Mouse (Mus musculus) heart, embryonic 11.5 days (tissue): Measurements from ENCODE around the gene Klhl33. TPM values are rescaled to one million over a fixed set of nuclear protein-coding genes. Genes with fewer than 3 reads are reported as not detected.
"Not testable (repeated sequence)": the region's sequence is repeated elsewhere in the genome, so short reads cannot be mapped to it uniquely, and the experiment has no call there.

ENCODE experiments used
- ATAC-seq: fragments of 200-750 bp; cut with Nextera tagmentation; replicated peaks from 2 replicates; pipeline ENCODE4 v1.8.0; 2017; ENCODE audit warnings: moderate library complexity; ENCODE audit not compliant: insufficient number of reproducible peaks, low FRiP score, low TSS enrichment
- H3K27ac ChIP-seq: fragments of 300-500 bp; sonication (generic); 2 replicates; pipeline ENCODE4 v1.5.1; 2014; ENCODE audit warnings: mild to moderate bottlenecking, low read depth, low read length
- H3K27me3 ChIP-seq: fragments of 300-500 bp; sonication (generic); 2 replicates; pipeline ENCODE4 v1.6.1; 2014; ENCODE audit warnings: mild to moderate bottlenecking, low read length, mixed read lengths; ENCODE audit not compliant: control insufficient read depth, insufficient read depth
- H3K36me3 ChIP-seq: fragments of 300-500 bp; sonication (generic); 2 replicates; pipeline ENCODE4 v1.6.1; 2014; ENCODE audit warnings: mild to moderate bottlenecking, low read length, moderate library complexity, mixed read lengths; ENCODE audit not compliant: control insufficient read depth, insufficient read depth
- H3K4me1 ChIP-seq: fragments of 300-500 bp; sonication (generic); 2 replicates; pipeline ENCODE4 v1.6.1; 2014; ENCODE audit warnings: low read length; ENCODE audit not compliant: control insufficient read depth, insufficient read depth
- H3K4me2 ChIP-seq: fragments of 300-500 bp; sonication (generic); 2 replicates; pipeline ENCODE4 v1.6.1; 2014; ENCODE audit warnings: mild to moderate bottlenecking, moderate library complexity
- H3K4me3 ChIP-seq: fragments of 300-500 bp; sonication (generic); 2 replicates; pipeline ENCODE4 v1.5.1; 2014; ENCODE audit warnings: low read depth, low read length
- H3K9ac ChIP-seq: fragments of 300-500 bp; sonication (generic); 2 replicates; pipeline ENCODE4 v1.6.1; 2014; ENCODE audit warnings: mild to moderate bottlenecking, low read depth, low read length, moderate library complexity
- H3K9me3 ChIP-seq: fragments of 300-500 bp; sonication (generic); replicated peaks from 2 replicates; pipeline ENCODE4 v1.6.1; 2016; ENCODE audit warnings: low read length; ENCODE audit not compliant: control insufficient read depth
- WGBS: fragments of 180-500 bp; shearing (Covaris S2); extraction: QIAGEN DNeasy Blood & Tissue Kit; methylation state at CpG from one replicate; pipeline ENCODE4 v1.1.7; 2014; ENCODE audit not compliant: insufficient replicate concordance; 5-methylcytosine and 5-hydroxymethylcytosine counted together
- polyA plus RNA-seq: library from polyadenylated mRNA; unstranded; fragments of >200 nt; fragmentation: Nextera tagmentation; extraction: Ambion mirVana; gene quantifications from 2 replicates; pipeline ENCODE4 v1.2.1, GENCODE M21; 2014

Klhl33 gene
- polyA plus RNA-seq, 1 experiment from 2014 or later: 0.11 TPM

- H3K9ac ChIP-seq: peak overlapping the region; percentile 78
- H3K27me3 ChIP-seq: no peaks in the 10 kb centered on the region
- WGBS: 30% methylated on average over 5 of the region's 5 CpGs
- no peak overlapping the region for H3K27ac ChIP-seq
- no peaks in the 10 kb centered on the region for H3K36me3 ChIP-seq
- H3K4me3 ChIP-seq: peak overlapping the region; percentile 65
- no peaks in the 10 kb centered on the region for H3K4me1 ChIP-seq
- no peaks in the 10 kb centered on the region for H3K9me3 ChIP-seq
- H3K4me2 ChIP-seq: peak overlapping the region; percentile 57
- no peak for ATAC-seq
Observed at GRCm38 (mm10) chr14:50870805-50871143, 26.5 kb downstream of the Klhl33 start.

DNA sequence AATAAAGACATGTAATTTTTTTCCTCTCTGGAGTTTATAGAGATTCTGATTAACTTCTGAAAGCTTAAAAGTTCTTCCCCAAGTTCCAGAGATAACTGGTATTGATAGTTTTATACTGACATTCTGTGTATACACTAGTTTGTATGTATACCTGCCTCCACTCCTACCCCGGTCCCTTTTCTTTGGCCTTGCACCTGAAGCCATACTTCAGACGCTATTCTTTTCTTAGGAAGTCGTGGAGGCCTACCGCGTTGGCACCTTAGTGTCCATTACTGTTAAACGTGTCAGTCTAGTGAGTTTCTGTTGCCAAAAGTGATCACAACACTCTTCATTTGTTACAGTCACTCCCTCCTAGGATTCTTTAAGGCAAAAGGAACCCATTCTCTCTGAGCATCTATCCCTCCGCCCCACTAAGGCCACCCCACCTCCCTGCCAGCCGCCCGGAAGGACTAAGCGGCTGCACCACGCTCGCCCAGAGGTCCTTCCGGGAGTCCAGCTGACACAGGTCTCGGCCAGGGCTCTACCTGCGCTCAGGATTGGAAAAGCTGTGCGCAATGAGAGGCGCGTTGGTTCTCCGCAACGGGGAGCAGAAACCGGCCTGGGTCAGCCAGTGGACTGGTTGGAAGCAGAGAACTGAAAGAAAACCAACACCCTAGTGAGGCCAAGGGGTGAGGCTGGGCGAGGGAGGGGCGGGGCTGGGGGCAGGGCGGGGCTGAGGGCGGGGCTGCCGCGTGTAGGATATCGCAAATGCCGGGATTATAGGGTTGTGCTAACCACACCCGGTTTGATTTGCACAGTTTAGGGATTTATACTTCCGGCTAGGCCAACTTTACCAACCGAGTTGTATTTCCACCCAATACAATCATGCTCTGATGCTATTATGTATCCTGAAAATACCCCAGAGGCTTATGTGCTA is 27.2 kb downstream of the Klhl33 start, which contains the start of gene Tep1:
TSS of gene Tep1 (minus strand) at position 672 of the 916 bp plus-strand sequence.
- Histone ChIP-seq H3K27me3 (no peaks in the 10 kb centered on the region), H3K4me2 (peak within 1 kb of the TSS; percentile 57), H3K4me3 (peak within 1 kb of the TSS; percentile 65), H3K9me3 (no peaks in the 10 kb centered on the region), H3K27ac (peak within 1 kb of the TSS; percentile 55; the same call in 1 of the 2 replicates), H3K4me1 (no peaks in the 10 kb centered on the region), H3K9ac (peak within 1 kb of the TSS; percentile 78), H3K36me3 (no peaks in the 10 kb centered on the region)
- WGBS: 8% methylated on average over 32 of the region's 32 CpGs
- peak; percentile 82 for ATAC-seq

GRCm38 (mm10) chr14:50868656-50869055 is 28.7 kb downstream of the Klhl33 start:
- WGBS: 88% methylated on average over 5 of the region's 5 CpGs
- Histone ChIP-seq H3K36me3 (no peaks in the 10 kb centered on the region), H3K4me1 (no peaks in the 10 kb centered on the region), H3K4me3 (no peak overlapping the region), H3K27me3 (no peaks in the 10 kb centered on the region), H3K4me2 (no peak overlapping the region), H3K9me3 (no peaks in the 10 kb centered on the region), H3K27ac (no peak overlapping the region), H3K9ac (no peak overlapping the region)
- no peak for ATAC-seq

GRCm38 (mm10) chr14:50868211-50868610 is 29.1 kb downstream of the Klhl33 start:
- no peak overlapping the region for H3K4me3 ChIP-seq
- no peaks in the 10 kb centered on the region for H3K36me3 ChIP-seq
- H3K27me3 ChIP-seq: no peaks in the 10 kb centered on the region
- no peak overlapping the region for H3K4me2 ChIP-seq
- no peaks in the 10 kb centered on the region for H3K4me1 ChIP-seq
- ATAC-seq: no peak
- 70% methylated on average over 4 of the region's 4 CpGs for WGBS
- no peak overlapping the region for H3K27ac ChIP-seq
- no peak overlapping the region for H3K9ac ChIP-seq
- H3K9me3 ChIP-seq: no peaks in the 10 kb centered on the region

GRCm38 (mm10) chr14:50866966-50867365 is 30.3 kb downstream of the Klhl33 start:
- Histone ChIP-seq H3K36me3 (no peaks in the 10 kb centered on the region), H3K9ac (no peak overlapping the region), H3K4me2 (no peak overlapping the region), H3K4me1 (no peaks in the 10 kb centered on the region), H3K9me3 (no peaks in the 10 kb centered on the region), H3K27ac (no peak overlapping the region), H3K4me3 (no peak overlapping the region), H3K27me3 (no peaks in the 10 kb centered on the region)
- 85% methylated on average over 3 of the region's 3 CpGs for WGBS
- ATAC-seq: no peak

- H3K36me3 ChIP-seq, H3K27me3 ChIP-seq, H3K9ac ChIP-seq: not testable (repeated sequence)
Observed at GRCm38 (mm10) chr14:50865005-50865404, 32.3 kb downstream of the Klhl33 start.

GRCm38 (mm10) chr14:50862641-50863040 is 34.7 kb downstream of the Klhl33 start:
- WGBS: 83% methylated on average over 10 of the region's 10 CpGs
- Histone ChIP-seq H3K4me1 (no peaks in the 10 kb centered on the region), H3K36me3 (peaks cover 5% of the 10 kb centered on the region), H3K27me3 (no peaks in the 10 kb centered on the region), H3K9me3 (no peaks in the 10 kb centered on the region), H3K4me2 (no peak overlapping the region), H3K4me3 (no peak overlapping the region), H3K27ac (no peak overlapping the region), H3K9ac (no peak overlapping the region)
- no peak for ATAC-seq

More at GRCm38 (mm10) chr14:50865005-50865404, 32.3 kb downstream of the Klhl33 start:
- H3K27ac ChIP-seq, H3K4me2 ChIP-seq, H3K9me3 ChIP-seq, H3K4me3 ChIP-seq, H3K4me1 ChIP-seq, ATAC-seq: not testable (repeated sequence)

- Histone ChIP-seq H3K4me3 (no peak overlapping the region), H3K4me1 (no peaks in the 10 kb centered on the region), H3K27me3 (no peaks in the 10 kb centered on the region), H3K9ac (no peak overlapping the region), H3K4me2 (no peak overlapping the region), H3K9me3 (no peaks in the 10 kb centered on the region), H3K36me3 (peaks cover 5% of the 10 kb centered on the region), H3K27ac (no peak overlapping the region)
- no peak for ATAC-seq
- 82% methylated on average over 5 of the region's 5 CpGs for WGBS
Observed at GRCm38 (mm10) chr14:50855788-50856187, 41.5 kb downstream of the Klhl33 start.
